Mouse (Mus musculus) kidney, postnatal 25 days (tissue): ENCODE measurements around the gene Map4k2.

Source experiments
- DNase-seq, 2 experiments: peaks; one replicate each; pipeline ENCODE4 v3.0.0; 2021; ENCODE audit warnings: mixed read lengths in 2 of 2

Map4k2 gene

GRCm38 (mm10) chr19:6403869-6404268 is 62.9 kb downstream of the Map4k2 start:
- DNase-seq = no peak
